Mouse (Mus musculus): ENCODE data around the gene 1700034I23Rik. TPM values are rescaled to one million over a fixed set of nuclear protein-coding genes. Genes with fewer than 3 reads are reported as not detected.
A peak's percentile ranks its signal among the peaks of the same experiment; 100 is the strongest.
"Not testable (repeated sequence)": the region's sequence is repeated elsewhere in the genome, so short reads cannot be mapped to it uniquely, and the experiment has no call there.

The 1700034I23Rik gene
- polyA plus RNA-seq (2015; fragmentation: Nextera tagmentation; extraction: Ambion mirVana): 0.17 TPM in 2 replicates

GRCm38 (mm10) chr3:40902443-40902842 is at the start of gene 1700034I23Rik:
TSS of gene 1700034I23Rik (minus strand) at chr3:40902543.
- not testable (repeated sequence) for H3K4me1 ChIP-seq (ENCODE audit: control insufficient read depth, insufficient read depth, low read length); H3K27ac ChIP-seq (ENCODE audit: low read length); H3K27me3 ChIP-seq (ENCODE audit: control insufficient read depth, insufficient read depth, low read length); H3K4me3 ChIP-seq (ENCODE audit: low read length); H3K36me3 ChIP-seq (ENCODE audit: control insufficient read depth, insufficient read depth); ATAC-seq (replicated peaks; ENCODE audit: extremely low read depth, insufficient read depth, low FRiP score); H3K9ac ChIP-seq (ENCODE audit: low read length); H3K9me3 ChIP-seq (replicated peaks; ENCODE audit: control insufficient read depth, low read length); H3K4me2 ChIP-seq (ENCODE audit: low read depth, low read length)
- WGBS: 89% methylated on average over 5 of the region's 10 CpGs

GRCm38 (mm10) chr3:40951365-40951764 is 49.0 kb upstream of the 1700034I23Rik start:
- no peaks in the 10 kb centered on the region for H3K9me3 ChIP-seq (replicated peaks; ENCODE audit: control insufficient read depth, low read length)
- peaks cover 4% of the 10 kb centered on the region for H3K4me1 ChIP-seq (ENCODE audit: control insufficient read depth, insufficient read depth, low read length)
- peak overlapping the region; percentile 90 for H3K27ac ChIP-seq (ENCODE audit: low read length)
- no peak for ATAC-seq (replicated peaks; ENCODE audit: extremely low read depth, insufficient read depth, low FRiP score)
- no peaks in the 10 kb centered on the region for H3K27me3 ChIP-seq (ENCODE audit: control insufficient read depth, insufficient read depth, low read length)
- H3K9ac ChIP-seq (ENCODE audit: low read length): peak overlapping the region; percentile 88
- peak overlapping the region; percentile 96 for H3K4me2 ChIP-seq (ENCODE audit: low read depth, low read length)
- no peaks in the 10 kb centered on the region for H3K36me3 ChIP-seq (ENCODE audit: control insufficient read depth, insufficient read depth)
- peak overlapping the region; percentile 91 for H3K4me3 ChIP-seq (ENCODE audit: low read length)
- WGBS: 11% methylated on average over 7 of the region's 7 CpGs

- H3K36me3 ChIP-seq (ENCODE audit: control insufficient read depth, insufficient read depth): no peaks in the 10 kb centered on the region
- H3K27ac ChIP-seq (ENCODE audit: low read length): peak overlapping the region; percentile 90
- ATAC-seq (replicated peaks; ENCODE audit: extremely low read depth, insufficient read depth, low FRiP score): 0 out of 2 replicates have a peak, but pooled peaks have one; percentile 7
- H3K9ac ChIP-seq (ENCODE audit: low read length): peak overlapping the region; percentile 88
- peak overlapping the region; percentile 91 for H3K4me3 ChIP-seq (ENCODE audit: low read length)
- H3K9me3 ChIP-seq (replicated peaks; ENCODE audit: control insufficient read depth, low read length): no peaks in the 10 kb centered on the region
- under 1% methylated on average over 43 of the region's 43 CpGs for WGBS
- no peaks in the 10 kb centered on the region for H3K27me3 ChIP-seq (ENCODE audit: control insufficient read depth, insufficient read depth, low read length)
- peak overlapping the region; percentile 96 for H3K4me2 ChIP-seq (ENCODE audit: low read depth, low read length)
- H3K4me1 ChIP-seq (ENCODE audit: control insufficient read depth, insufficient read depth, low read length): peaks cover 4% of the 10 kb centered on the region
These were observed 48.4 kb upstream of the 1700034I23Rik start for GRCm38 (mm10) chr3:40950601-40951201.

- H3K27ac ChIP-seq (ENCODE audit: low read length): peak overlapping the region; percentile 90
- H3K9me3 ChIP-seq (replicated peaks; ENCODE audit: control insufficient read depth, low read length): no peaks in the 10 kb centered on the region
- peak overlapping the region; percentile 88 for H3K9ac ChIP-seq (ENCODE audit: low read length)
- peak overlapping the region; percentile 91 for H3K4me3 ChIP-seq (ENCODE audit: low read length)
- ATAC-seq (replicated peaks; ENCODE audit: extremely low read depth, insufficient read depth, low FRiP score): peak; percentile 15
- H3K36me3 ChIP-seq (ENCODE audit: control insufficient read depth, insufficient read depth): no peaks in the 10 kb centered on the region
- no peaks in the 10 kb centered on the region for H3K27me3 ChIP-seq (ENCODE audit: control insufficient read depth, insufficient read depth, low read length)
- H3K4me1 ChIP-seq (ENCODE audit: control insufficient read depth, insufficient read depth, low read length): peaks cover 4% of the 10 kb centered on the region
- H3K4me2 ChIP-seq (ENCODE audit: low read depth, low read length): peak overlapping the region; percentile 96
- under 1% methylated on average over 97 of the region's 118 CpGs for WGBS
These were observed 47.7 kb upstream of the 1700034I23Rik start for GRCm38 (mm10) chr3:40949903-40950600.

GRCm38 (mm10) chr3:40949170-40949902 is 47.0 kb upstream of the 1700034I23Rik start, which contains the start of gene Larp1b:
TSS of gene Larp1b (plus strand) at chr3:40949828.
- Histone ChIP-seq H3K27me3 (ENCODE audit: control insufficient read depth, insufficient read depth, low read length) (no peaks in the 10 kb centered on the region), H3K4me1 (ENCODE audit: control insufficient read depth, insufficient read depth, low read length) (peaks cover 4% of the 10 kb centered on the region), H3K36me3 (ENCODE audit: control insufficient read depth, insufficient read depth) (no peaks in the 10 kb centered on the region), H3K9me3 (replicated peaks; ENCODE audit: control insufficient read depth, low read length) (no peaks in the 10 kb centered on the region), H3K9ac (ENCODE audit: low read length) (peak within 1 kb of the TSS; percentile 88), H3K4me2 (ENCODE audit: low read depth, low read length) (peak within 1 kb of the TSS; percentile 96), H3K4me3 (ENCODE audit: low read length) (peak within 1 kb of the TSS; percentile 91), H3K27ac (ENCODE audit: low read length) (peak within 1 kb of the TSS; percentile 90)
- peak; percentile 95 for ATAC-seq (replicated peaks; ENCODE audit: extremely low read depth, insufficient read depth, low FRiP score)
- under 1% methylated on average over 66 of the region's 66 CpGs for WGBS

GRCm38 (mm10) chr3:40939019-40939418 is 36.7 kb upstream of the 1700034I23Rik start:
- H3K9ac ChIP-seq (ENCODE audit: low read length): no peak overlapping the region
- no peaks in the 10 kb centered on the region for H3K4me1 ChIP-seq (ENCODE audit: control insufficient read depth, insufficient read depth, low read length)
- H3K4me2 ChIP-seq (ENCODE audit: low read depth, low read length): no peak overlapping the region
- no peak for ATAC-seq (replicated peaks; ENCODE audit: extremely low read depth, insufficient read depth, low FRiP score)
- H3K9me3 ChIP-seq (replicated peaks; ENCODE audit: control insufficient read depth, low read length): peaks cover under 1% of the 10 kb centered on the region; the same call in 1 of the 2 replicates
- no peak overlapping the region for H3K27ac ChIP-seq (ENCODE audit: low read length)
- no peaks in the 10 kb centered on the region for H3K27me3 ChIP-seq (ENCODE audit: control insufficient read depth, insufficient read depth, low read length)
- H3K36me3 ChIP-seq (ENCODE audit: control insufficient read depth, insufficient read depth): peaks cover 10% of the 10 kb centered on the region
- H3K4me3 ChIP-seq (ENCODE audit: low read length): no peak overlapping the region

- Histone ChIP-seq H3K36me3 (ENCODE audit: control insufficient read depth, insufficient read depth) (peaks cover 14% of the 10 kb centered on the region), H3K9ac (ENCODE audit: low read length) (no peak overlapping the region), H3K9me3 (replicated peaks; ENCODE audit: control insufficient read depth, low read length) (peaks cover 3% of the 10 kb centered on the region; the same call in 1 of the 2 replicates), H3K27me3 (ENCODE audit: control insufficient read depth, insufficient read depth, low read length) (no peaks in the 10 kb centered on the region), H3K4me3 (ENCODE audit: low read length) (no peak overlapping the region), H3K4me2 (ENCODE audit: low read depth, low read length) (no peak overlapping the region), H3K4me1 (ENCODE audit: control insufficient read depth, insufficient read depth, low read length) (no peaks in the 10 kb centered on the region), H3K27ac (ENCODE audit: low read length) (no peak overlapping the region)
- WGBS: 95% methylated on average over 4 of the region's 4 CpGs
- no peak for ATAC-seq (replicated peaks; ENCODE audit: extremely low read depth, insufficient read depth, low FRiP score)
These were observed 36.2 kb upstream of the 1700034I23Rik start for GRCm38 (mm10) chr3:40938592-40938991.

GRCm38 (mm10) chr3:40938189-40938588 is 35.8 kb upstream of the 1700034I23Rik start:
- H3K9ac ChIP-seq (ENCODE audit: low read length): no peak overlapping the region
- no peak overlapping the region for H3K4me3 ChIP-seq (ENCODE audit: low read length)
- H3K9me3 ChIP-seq (replicated peaks; ENCODE audit: control insufficient read depth, low read length): peaks cover 3% of the 10 kb centered on the region; the same call in 1 of the 2 replicates
- no peak for ATAC-seq (replicated peaks; ENCODE audit: extremely low read depth, insufficient read depth, low FRiP score)
- no peak overlapping the region for H3K4me2 ChIP-seq (ENCODE audit: low read depth, low read length)
- WGBS: 79% methylated on average over 5 of the region's 5 CpGs
- no peak overlapping the region for H3K27ac ChIP-seq (ENCODE audit: low read length)
- H3K4me1 ChIP-seq (ENCODE audit: control insufficient read depth, insufficient read depth, low read length): no peaks in the 10 kb centered on the region
- H3K36me3 ChIP-seq (ENCODE audit: control insufficient read depth, insufficient read depth): peaks cover 18% of the 10 kb centered on the region
- no peaks in the 10 kb centered on the region for H3K27me3 ChIP-seq (ENCODE audit: control insufficient read depth, insufficient read depth, low read length)
